Mouse (Mus musculus): ENCODE measurements around the gene Wrap73. TPM values are rescaled to one million over a fixed set of nuclear protein-coding genes. Genes with fewer than 3 reads are reported as not detected.
A peak's percentile ranks its signal among the peaks of the same experiment; 100 is the strongest.

Gene Wrap73
- polyA plus RNA-seq, 1 experiment from 2014 or later = 46.6 TPM

GRCm38 (mm10) chr4:154198377-154198961, 56.3 kb downstream of the Wrap73 start:
- Histone ChIP-seq H3K4me3 (no peak overlapping the region), H3K9ac (0 out of 2 replicates have a peak overlapping the region, but pooled peaks have one; percentile 13), H3K4me2 (replicated peaks) (peak overlapping the region; percentile 21), H3K27me3 (replicated peaks) (no peaks in the 10 kb centered on the region), H3K27ac (peak overlapping the region; percentile 29; the same call in 1 of the 2 replicates), H3K9me3 (no peaks in the 10 kb centered on the region), H3K36me3 (no peaks in the 10 kb centered on the region), H3K4me1 (peaks cover 23% of the 10 kb centered on the region)
- 35% methylated on average over 7 of the region's 7 CpGs for WGBS
- ATAC-seq (ENCODE audit: low FRiP score, low read depth) = peak; percentile 85

- Histone ChIP-seq H3K36me3 (no peaks in the 10 kb centered on the region), H3K9ac (no peak overlapping the region), H3K4me2 (replicated peaks) (no peak overlapping the region), H3K9me3 (no peaks in the 10 kb centered on the region), H3K4me1 (peaks cover 23% of the 10 kb centered on the region), H3K27me3 (replicated peaks) (no peaks in the 10 kb centered on the region), H3K4me3 (no peak overlapping the region), H3K27ac (no peak overlapping the region)
- 37% methylated on average over 5 of the region's 5 CpGs for WGBS
- no peak for ATAC-seq (ENCODE audit: low FRiP score, low read depth)
Measured at GRCm38 (mm10) chr4:154201511-154201910, 59.3 kb downstream of the Wrap73 start.

- H3K4me3 ChIP-seq = no peak overlapping the region
- no peaks in the 10 kb centered on the region for H3K9me3 ChIP-seq
- no peak overlapping the region for H3K9ac ChIP-seq
- no peaks in the 10 kb centered on the region for H3K36me3 ChIP-seq
- no peak overlapping the region for H3K4me2 ChIP-seq (replicated peaks)
- no peak overlapping the region for H3K27ac ChIP-seq
- ATAC-seq (ENCODE audit: low FRiP score, low read depth) = no peak
- H3K27me3 ChIP-seq (replicated peaks) = no peaks in the 10 kb centered on the region
- 74% methylated on average over 7 of the region's 7 CpGs for WGBS
- H3K4me1 ChIP-seq = peaks cover 6% of the 10 kb centered on the region
Measured at GRCm38 (mm10) chr4:154204532-154204931, 62.4 kb downstream of the Wrap73 start.

GRCm38 (mm10) chr4:154205392-154205791, 63.2 kb downstream of the Wrap73 start:
- Histone ChIP-seq H3K4me1 (peaks cover 11% of the 10 kb centered on the region), H3K9me3 (no peaks in the 10 kb centered on the region), H3K4me2 (replicated peaks) (no peak overlapping the region), H3K4me3 (no peak overlapping the region), H3K36me3 (no peaks in the 10 kb centered on the region), H3K9ac (no peak overlapping the region), H3K27me3 (replicated peaks) (no peaks in the 10 kb centered on the region), H3K27ac (no peak overlapping the region)
- no peak for ATAC-seq (ENCODE audit: low FRiP score, low read depth)
- 79% methylated on average over 5 of the region's 5 CpGs for WGBS

GRCm38 (mm10) chr4:154207261-154207660, 65.1 kb downstream of the Wrap73 start:
- H3K36me3 ChIP-seq = no peaks in the 10 kb centered on the region
- H3K4me1 ChIP-seq = peaks cover 5% of the 10 kb centered on the region
- no peak overlapping the region for H3K9ac ChIP-seq
- no peak overlapping the region for H3K4me3 ChIP-seq
- 21% methylated on average over 5 of the region's 5 CpGs for WGBS
- no peak for ATAC-seq (ENCODE audit: low FRiP score, low read depth)
- H3K9me3 ChIP-seq = no peaks in the 10 kb centered on the region
- no peak overlapping the region for H3K27ac ChIP-seq
- no peak overlapping the region for H3K4me2 ChIP-seq (replicated peaks)
- no peaks in the 10 kb centered on the region for H3K27me3 ChIP-seq (replicated peaks)

GRCm38 (mm10) chr4:154209054-154209453, 66.9 kb downstream of the Wrap73 start:
- Histone ChIP-seq H3K4me1 (peaks cover 5% of the 10 kb centered on the region), H3K27me3 (replicated peaks) (no peaks in the 10 kb centered on the region), H3K27ac (no peak overlapping the region), H3K9ac (no peak overlapping the region), H3K36me3 (no peaks in the 10 kb centered on the region), H3K9me3 (no peaks in the 10 kb centered on the region), H3K4me3 (no peak overlapping the region), H3K4me2 (replicated peaks) (no peak overlapping the region)
- no peak for ATAC-seq (ENCODE audit: low FRiP score, low read depth)
- WGBS = 77% methylated on average over 6 of the region's 6 CpGs

GRCm38 (mm10) chr4:154209825-154210224, 67.7 kb downstream of the Wrap73 start:
- 19% methylated on average over 3 of the region's 3 CpGs for WGBS
- Histone ChIP-seq H3K4me3 (no peak overlapping the region), H3K27me3 (replicated peaks) (no peaks in the 10 kb centered on the region), H3K4me2 (replicated peaks) (no peak overlapping the region), H3K27ac (no peak overlapping the region), H3K36me3 (no peaks in the 10 kb centered on the region), H3K9ac (no peak overlapping the region), H3K4me1 (peaks cover 5% of the 10 kb centered on the region), H3K9me3 (no peaks in the 10 kb centered on the region)
- no peak for ATAC-seq (ENCODE audit: low FRiP score, low read depth)

- H3K9me3 ChIP-seq = no peaks in the 10 kb centered on the region
- H3K4me3 ChIP-seq = no peak overlapping the region
- 87% methylated on average over 13 of the region's 13 CpGs for WGBS
- no peaks in the 10 kb centered on the region for H3K27me3 ChIP-seq (replicated peaks)
- no peak for ATAC-seq (ENCODE audit: low FRiP score, low read depth)
- no peak overlapping the region for H3K9ac ChIP-seq
- no peak overlapping the region for H3K4me2 ChIP-seq (replicated peaks)
- no peak overlapping the region for H3K27ac ChIP-seq
- H3K4me1 ChIP-seq = peaks cover 5% of the 10 kb centered on the region
- no peaks in the 10 kb centered on the region for H3K36me3 ChIP-seq
Measured at GRCm38 (mm10) chr4:154211459-154211858, 69.3 kb downstream of the Wrap73 start.

GRCm38 (mm10) chr4:154213586-154213985, 71.4 kb downstream of the Wrap73 start:
- H3K27ac ChIP-seq = no peak overlapping the region

GRCm38 (mm10) chr4:154214075-154214474, 71.9 kb downstream of the Wrap73 start:
- Histone ChIP-seq H3K4me2 (replicated peaks) (no peak overlapping the region), H3K4me3 (no peak overlapping the region), H3K9me3 (no peaks in the 10 kb centered on the region), H3K4me1 (peaks cover 5% of the 10 kb centered on the region), H3K27me3 (replicated peaks) (no peaks in the 10 kb centered on the region), H3K9ac (0 out of 2 replicates have a peak overlapping the region, but pooled peaks have one; percentile 1), H3K36me3 (no peaks in the 10 kb centered on the region), H3K27ac (no peak overlapping the region)
- 9% methylated on average over 5 of the region's 5 CpGs for WGBS
- ATAC-seq (ENCODE audit: low FRiP score, low read depth) = no peak

More at GRCm38 (mm10) chr4:154213586-154213985, 71.4 kb downstream of the Wrap73 start:
- Histone ChIP-seq H3K9ac (no peak overlapping the region), H3K4me1 (peaks cover 5% of the 10 kb centered on the region), H3K36me3 (no peaks in the 10 kb centered on the region), H3K4me2 (replicated peaks) (no peak overlapping the region), H3K9me3 (no peaks in the 10 kb centered on the region), H3K4me3 (no peak overlapping the region), H3K27me3 (replicated peaks) (no peaks in the 10 kb centered on the region)
- WGBS = 72% methylated on average over 7 of the region's 7 CpGs
- no peak for ATAC-seq (ENCODE audit: low FRiP score, low read depth)

Other genes with a start within 250 kb of the Wrap73 start
- gene A430005L14Rik, start 185.1 kb upstream of the Wrap73 start, polyA plus RNA-seq (2016; fragmentation: Nextera tagmentation; extraction: Ambion mirVana) = 70.5 and 76.2 TPM in 2 replicates
- 10.1 and 10.8 TPM in 2 replicates for gene Dffb, start 167.2 kb upstream of the Wrap73 start, polyA plus RNA-seq (2016; fragmentation: Nextera tagmentation; extraction: Ambion mirVana)
- gene Cep104, start 167.2 kb upstream of the Wrap73 start, polyA plus RNA-seq (2016; fragmentation: Nextera tagmentation; extraction: Ambion mirVana) = 21.3 and 24.2 TPM in 2 replicates
- 36.1 and 38.9 TPM in 2 replicates for gene Lrrc47, start 130.6 kb upstream of the Wrap73 start, polyA plus RNA-seq (2016; fragmentation: Nextera tagmentation; extraction: Ambion mirVana)
- gene Smim1, start 116.1 kb upstream of the Wrap73 start, polyA plus RNA-seq (2016; fragmentation: Nextera tagmentation; extraction: Ambion mirVana) = 6.4 and 7.8 TPM in 2 replicates
- gene Ccdc27, start 99.7 kb upstream of the Wrap73 start, polyA plus RNA-seq (2016; fragmentation: Nextera tagmentation; extraction: Ambion mirVana) = not detected in 2 replicates
- 0.15 and 0.50 TPM in 2 replicates for gene Trp73, start 2.2 kb upstream of the Wrap73 start, polyA plus RNA-seq (2016; fragmentation: Nextera tagmentation; extraction: Ambion mirVana)
- gene Tprgl, start 18.3 kb downstream of the Wrap73 start, polyA plus RNA-seq (2016; fragmentation: Nextera tagmentation; extraction: Ambion mirVana) = 154 and 158 TPM in 2 replicates
- 17.7 and 18.8 TPM in 2 replicates for gene Megf6, start 28.4 kb downstream of the Wrap73 start, polyA plus RNA-seq (2016; fragmentation: Nextera tagmentation; extraction: Ambion mirVana)
- 1.8 TPM in 2 replicates for gene Arhgef16, start 159.3 kb downstream of the Wrap73 start, polyA plus RNA-seq (2016; fragmentation: Nextera tagmentation; extraction: Ambion mirVana)
- not detected in 2 replicates for gene B230104I21Rik, start 193.8 kb downstream of the Wrap73 start, polyA plus RNA-seq (2016; fragmentation: Nextera tagmentation; extraction: Ambion mirVana)